Mouse (Mus musculus): ENCODE results near the gene Tmem200b. TPM values are rescaled to one million over a fixed set of nuclear protein-coding genes. Genes with fewer than 3 reads are reported as not detected.

Tmem200b gene
- total RNA-seq (2021), result 1 to 10 TPM; 1.1 to 2.6 TPM

DNA sequence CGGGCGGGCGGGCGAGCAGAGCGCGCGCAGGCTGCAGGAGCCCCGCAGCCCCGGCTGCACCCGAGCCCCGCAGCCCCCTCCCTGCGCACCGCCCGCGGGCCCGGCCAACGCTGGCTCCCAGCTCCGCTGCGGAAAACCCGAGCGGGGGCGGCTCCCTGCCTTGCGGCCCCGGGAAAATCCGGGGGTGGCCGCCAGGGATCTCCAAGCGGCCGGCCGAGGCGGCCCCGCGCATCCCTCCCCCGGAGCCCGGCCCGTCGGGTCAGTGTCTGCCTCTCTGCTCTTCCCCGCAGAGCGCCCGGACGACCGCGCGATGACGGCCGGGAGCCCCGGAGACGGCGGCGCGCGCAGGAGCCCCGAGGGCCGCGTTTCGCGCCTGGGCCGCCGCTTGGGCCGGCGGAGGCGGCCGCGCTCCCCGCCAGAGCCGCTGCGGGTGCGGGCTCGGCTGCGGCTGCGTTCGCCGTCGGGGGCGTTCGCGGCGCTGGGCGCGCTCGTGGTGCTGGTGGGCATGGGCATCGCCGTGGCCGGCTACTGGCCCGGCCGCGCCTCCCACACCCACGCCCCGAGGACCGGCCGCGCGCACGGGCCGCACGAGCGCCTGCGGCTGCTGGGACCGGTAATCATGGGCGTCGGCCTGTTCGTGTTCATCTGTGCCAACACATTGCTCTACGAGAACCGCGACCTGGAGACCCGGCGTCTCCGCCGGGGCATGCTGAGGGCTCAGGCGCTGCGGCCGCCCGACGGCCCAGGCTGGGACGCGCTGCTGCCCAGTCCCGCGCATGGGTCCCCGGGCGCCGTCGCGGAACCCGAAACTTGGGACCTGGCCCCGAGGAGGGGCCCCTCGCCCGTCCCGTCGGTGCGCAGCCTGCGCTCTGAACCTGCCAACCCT lies at the start of gene Tmem200b:
TSS of gene Tmem200b (plus strand) at position 311 of the 886 bp plus-strand sequence.
- no peak for DNase-seq

DNA sequence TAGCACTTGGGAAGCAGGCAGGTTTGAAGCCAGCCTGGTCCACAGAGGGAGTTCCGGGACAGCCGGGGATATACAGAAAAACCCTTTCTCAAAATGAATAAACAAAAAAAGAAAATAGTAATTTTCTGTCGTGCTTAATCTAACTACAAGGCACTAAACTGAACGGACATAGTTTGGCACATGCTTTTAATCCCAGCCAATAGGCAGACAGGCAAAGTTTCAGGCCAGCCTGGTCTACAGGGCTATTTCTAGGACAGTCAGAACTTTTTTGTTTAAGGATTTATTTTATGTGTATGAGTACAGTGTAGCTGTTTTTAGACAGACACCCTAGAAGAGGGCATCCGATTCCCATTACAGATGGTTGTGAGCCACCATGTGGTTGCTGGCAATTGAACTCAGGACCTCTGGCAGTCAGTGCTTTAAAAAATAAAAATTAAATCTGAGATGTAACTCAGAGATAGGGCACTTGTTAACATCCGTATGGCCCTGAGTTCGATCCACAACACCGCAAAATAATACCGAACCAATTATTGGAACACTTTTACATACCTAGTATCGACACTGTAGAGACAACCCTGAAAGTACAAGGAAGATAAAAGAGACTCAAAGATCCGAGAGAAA lies 48.8 kb upstream of the Tmem200b start:
- DNase-seq, result no peak

DNA sequence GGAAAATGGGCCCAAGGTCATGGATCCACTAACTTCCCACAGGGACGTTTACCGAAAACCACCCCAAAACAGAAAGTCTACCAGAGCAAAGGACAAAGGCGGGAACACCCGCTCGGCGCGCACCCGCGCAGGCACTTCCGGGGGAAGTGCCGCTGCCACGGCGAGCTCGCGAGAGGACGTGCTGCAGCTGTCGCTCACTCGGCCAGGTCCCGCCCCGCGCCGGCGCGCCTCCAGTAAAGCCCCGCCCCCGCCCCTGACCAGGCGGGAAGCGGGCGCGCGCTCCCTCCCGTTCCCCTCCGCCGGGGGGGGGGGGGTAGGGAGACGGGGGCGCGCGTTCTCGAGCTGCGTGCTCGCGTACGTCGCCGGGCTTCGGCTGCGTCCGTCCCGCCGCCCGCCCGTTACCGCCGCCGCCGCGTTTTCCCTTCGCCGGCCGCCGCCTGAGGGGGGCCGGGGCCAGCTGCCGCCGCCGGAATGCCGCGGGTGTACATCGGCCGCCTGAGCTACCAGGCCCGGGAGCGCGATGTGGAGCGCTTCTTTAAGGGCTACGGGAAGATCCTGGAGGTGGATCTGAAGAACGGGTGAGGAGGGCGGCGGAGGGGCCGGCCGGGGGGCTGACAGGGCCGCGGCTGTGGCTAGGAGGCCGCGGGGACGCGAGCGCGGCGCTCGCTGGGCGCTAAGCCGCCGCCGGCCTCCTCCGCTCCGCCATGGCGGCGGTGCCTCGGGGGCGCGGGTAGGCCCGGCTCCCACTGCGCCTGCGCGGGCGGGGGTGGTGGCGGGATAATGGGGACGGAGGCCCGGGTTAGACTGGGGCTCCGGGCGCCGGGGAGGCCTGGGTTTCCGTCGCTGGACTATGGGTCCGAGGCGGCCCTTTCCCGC lies 48.0 kb upstream of the Tmem200b start, which contains the start of gene Srsf4:
TSS of gene Srsf4 (plus strand) at position 325 of the 876 bp plus-strand sequence.
- DNase-seq, result peak; percentile 89 to 90

DNA sequence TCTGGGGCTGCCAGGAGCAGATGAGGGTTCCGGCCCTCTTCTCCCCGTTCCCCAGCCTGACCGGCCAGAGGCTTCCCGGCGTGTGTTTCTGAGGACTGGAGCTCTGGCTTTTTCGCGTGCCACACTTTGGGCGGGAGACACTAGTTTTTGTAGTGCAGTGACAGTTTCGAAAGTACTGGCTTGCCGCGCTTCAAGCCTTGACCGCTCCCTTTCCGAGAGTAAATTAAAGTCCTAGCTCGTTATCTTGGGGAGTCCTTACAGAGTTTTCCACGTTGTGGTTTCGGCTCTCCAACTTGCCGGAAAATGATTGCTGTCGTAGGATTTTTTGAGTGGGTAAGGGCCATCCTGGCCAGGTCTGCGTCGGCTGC lies 47.4 kb upstream of the Tmem200b start:
- DNase-seq, result no peak

DNA sequence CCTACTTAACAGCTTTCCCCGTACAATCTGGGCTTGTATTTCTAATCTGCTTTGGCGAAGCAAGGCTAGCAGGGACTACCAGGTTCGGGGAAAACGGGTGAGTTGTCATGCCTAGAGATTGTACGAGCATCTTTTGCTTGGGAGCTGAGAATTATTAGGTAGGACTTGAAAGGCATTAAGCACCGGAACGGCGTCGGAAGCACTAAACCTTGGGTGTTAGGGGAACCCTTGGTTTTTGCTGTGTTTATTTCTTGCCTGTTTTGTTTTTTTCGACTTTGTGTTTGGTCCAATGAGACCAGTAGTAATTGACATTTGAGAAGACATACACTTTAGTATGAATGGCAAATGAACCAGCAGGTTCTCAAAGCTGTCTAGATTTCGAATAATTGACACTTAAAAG lies 47.0 kb upstream of the Tmem200b start:
- DNase-seq, result no peak

DNA sequence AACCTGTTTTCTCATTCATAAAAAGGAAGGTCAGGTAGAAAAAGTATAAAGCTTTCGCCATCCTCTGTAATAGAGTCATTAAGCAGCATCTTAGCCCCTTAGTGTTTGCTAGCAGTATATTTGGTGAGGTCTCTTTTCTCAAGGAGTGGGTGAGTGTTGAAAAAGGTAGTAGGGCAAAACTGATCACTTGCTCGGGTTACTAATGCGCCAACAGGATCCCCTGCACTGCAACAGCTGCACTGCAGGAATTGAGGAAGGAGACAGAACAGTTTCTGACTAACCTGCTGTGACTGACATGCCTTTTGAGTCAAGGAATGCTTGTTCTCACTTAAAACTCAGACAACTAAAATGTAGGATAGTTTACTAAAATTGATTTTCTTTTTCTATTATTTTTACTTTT lies 46.3 kb upstream of the Tmem200b start:
- no peak for DNase-seq

DNA sequence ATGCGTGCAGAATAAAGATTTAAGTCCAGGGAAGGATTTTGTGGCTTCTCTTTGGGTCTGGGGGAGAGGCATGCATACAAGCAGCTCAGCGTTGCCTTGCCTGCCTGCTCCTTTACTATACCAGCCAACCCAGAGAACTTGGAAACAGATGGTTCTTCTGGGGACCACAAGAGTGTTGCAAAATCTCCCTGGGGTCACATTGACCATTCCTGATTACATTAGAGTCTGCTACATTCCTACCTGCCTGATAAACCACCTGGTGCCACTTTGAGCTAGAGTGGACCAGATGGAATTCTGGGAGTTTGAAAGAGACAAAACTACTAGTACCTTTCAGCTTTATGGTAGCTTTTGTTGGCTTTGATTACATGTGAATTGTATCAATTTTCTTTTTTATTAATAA lies 44.7 kb upstream of the Tmem200b start:
- DNase-seq, result no peak

DNA sequence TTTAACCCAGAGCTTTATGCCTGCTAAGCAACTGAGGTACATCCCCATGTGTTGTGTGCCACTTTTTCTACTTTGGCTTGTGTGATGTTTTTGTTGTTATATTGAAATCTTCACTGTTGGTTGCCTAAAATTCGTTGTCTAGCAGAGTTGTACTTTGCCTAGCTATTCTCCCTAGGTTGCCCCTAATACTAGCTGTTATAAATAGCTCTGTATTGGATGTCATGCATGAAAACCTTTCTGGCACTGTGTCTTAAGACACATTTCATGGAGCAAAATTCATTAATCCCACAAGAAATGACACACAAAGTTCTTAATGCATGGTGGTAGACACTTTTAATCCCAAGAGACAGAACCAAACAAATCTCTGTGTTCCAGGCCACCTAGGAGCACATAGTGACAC lies 41.9 kb upstream of the Tmem200b start:
- no peak for DNase-seq

DNA sequence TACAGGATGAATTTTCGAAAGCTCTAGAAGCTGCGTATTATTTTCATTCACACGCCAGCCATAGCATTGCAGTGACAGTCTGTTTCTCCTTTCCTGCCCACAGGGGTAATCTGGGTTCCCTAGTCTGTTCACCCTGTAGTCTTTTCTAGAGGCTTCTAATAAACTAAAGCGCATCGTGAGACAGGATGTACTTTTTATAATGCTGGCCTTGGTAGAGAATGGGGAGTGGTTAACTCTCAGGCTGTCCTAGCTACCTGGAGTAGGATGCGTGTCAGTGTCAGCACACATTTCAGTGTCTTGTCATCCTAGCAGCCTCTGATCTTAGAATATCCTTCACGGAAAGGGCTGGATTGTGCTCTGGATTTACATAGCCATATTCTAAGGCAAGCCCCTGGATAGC lies 40.3 kb upstream of the Tmem200b start:
- DNase-seq, result no peak

DNA sequence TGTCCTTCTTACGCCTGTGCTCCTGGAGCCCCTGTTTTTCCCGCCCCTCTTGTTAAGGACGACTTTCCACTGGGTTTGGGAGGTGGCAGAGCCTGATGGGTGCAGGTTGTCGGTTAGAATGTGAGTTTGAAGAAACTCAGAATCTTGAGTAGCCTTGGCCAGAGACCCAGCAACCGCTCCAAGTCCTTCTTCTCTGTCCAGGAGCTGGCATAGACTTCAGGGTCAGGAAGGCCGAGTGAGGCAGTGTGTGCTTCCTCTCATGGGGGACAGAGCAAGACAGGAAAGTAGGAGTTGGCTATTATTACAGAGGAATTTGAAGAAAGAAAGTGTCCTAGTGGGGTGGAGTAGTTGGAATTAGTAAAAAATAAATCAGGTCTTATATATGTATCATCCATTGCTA lies 38.0 kb upstream of the Tmem200b start:
- no peak for DNase-seq

DNA sequence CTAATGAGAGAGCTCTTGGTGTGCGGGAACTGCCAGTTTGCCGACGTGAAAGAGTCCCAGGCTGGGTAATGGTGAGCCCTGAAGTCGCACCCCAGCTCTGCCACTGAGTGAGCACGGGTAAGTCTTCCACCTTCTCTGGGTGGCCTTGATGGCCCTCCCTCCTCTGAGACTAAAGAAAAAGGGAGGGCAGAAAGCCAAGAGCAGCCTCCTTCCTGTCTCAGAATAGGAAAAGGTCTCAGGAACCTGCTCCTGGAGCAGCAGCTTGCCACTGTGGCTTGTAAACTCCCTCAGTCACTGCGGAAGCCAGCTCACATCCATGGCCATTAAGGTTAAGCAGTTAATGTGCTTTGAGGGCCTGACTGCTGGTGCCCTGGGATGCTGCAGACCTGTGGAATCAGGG lies 36.2 kb upstream of the Tmem200b start:
- no peak for DNase-seq

DNA sequence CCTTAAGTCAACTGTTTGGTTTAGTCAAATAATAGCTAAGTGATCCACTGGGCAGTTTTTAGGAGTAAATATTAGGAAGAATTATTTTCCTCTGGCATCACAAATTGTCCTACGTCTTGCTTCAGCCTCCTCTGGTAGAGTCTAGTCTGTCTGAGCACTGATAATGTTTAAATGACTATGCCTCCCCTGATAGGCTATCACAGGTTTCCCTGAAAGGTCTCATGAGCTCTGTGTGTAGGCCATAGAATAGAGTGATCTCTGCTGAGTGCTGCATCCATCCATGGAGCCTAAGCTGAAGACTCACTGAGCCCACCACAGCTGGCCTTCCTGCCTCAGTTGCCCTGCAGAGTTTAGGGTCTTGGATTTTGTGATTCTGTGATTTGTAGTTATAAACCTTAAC lies 33.0 kb upstream of the Tmem200b start:
- DNase-seq, result no peak

DNA sequence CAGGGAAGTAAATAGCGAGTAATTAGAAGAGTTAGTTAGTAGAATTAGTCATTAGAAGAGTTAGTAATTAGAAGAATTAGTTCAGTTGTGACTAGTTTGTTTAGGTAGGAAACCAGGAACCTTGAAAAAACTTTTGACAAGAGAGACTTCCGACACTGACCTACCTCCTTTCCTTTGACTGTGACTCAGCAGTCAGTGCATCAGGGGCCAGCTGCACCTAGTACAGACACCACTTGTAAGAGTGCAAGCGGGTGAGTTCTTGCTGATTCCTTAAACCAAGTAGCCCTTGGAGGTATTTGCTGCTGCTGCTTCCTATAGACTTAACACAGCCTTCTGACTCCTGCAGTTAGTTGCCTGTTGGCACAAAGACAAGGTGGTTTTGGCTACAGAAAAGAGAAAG lies 30.9 kb upstream of the Tmem200b start:
- no peak for DNase-seq

DNA sequence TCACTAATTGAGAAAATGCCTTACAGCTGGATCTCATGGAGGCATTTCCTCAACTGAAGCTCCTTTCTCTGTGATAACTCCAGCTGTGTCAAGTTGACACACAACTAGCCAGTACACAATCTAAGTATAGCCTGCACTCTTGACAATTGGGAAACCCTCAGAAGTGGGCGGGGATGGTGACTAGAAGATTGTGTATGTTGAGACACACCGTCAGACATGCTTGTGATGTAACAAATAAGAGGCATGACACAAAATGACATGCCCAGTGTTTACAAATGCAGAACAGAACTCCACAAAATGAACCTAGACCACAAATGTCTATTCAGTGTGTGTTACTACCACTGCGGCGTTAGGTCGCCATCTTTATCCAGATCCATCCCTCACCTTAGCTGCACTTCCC lies 24.5 kb upstream of the Tmem200b start:
- no peak for DNase-seq

DNA sequence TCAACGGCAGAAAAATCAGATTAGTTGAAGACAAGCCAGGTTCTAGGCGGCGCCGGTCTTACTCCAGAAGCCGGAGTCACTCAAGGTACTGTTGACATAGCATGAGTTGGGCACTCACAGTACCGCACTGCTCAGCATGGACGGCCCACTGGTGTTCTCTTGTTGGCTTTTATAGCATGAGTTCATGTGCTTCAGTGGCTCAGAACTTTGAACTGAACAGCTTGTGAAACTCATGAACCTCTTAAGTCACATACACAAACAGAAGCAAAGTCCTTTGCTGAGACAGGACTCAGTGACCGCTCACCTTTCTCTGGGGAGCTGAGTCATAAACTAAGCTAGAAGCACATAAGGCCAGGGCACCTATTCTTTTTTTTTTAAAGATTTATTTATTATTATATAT lies 23.8 kb upstream of the Tmem200b start:
- DNase-seq, result no peak

DNA sequence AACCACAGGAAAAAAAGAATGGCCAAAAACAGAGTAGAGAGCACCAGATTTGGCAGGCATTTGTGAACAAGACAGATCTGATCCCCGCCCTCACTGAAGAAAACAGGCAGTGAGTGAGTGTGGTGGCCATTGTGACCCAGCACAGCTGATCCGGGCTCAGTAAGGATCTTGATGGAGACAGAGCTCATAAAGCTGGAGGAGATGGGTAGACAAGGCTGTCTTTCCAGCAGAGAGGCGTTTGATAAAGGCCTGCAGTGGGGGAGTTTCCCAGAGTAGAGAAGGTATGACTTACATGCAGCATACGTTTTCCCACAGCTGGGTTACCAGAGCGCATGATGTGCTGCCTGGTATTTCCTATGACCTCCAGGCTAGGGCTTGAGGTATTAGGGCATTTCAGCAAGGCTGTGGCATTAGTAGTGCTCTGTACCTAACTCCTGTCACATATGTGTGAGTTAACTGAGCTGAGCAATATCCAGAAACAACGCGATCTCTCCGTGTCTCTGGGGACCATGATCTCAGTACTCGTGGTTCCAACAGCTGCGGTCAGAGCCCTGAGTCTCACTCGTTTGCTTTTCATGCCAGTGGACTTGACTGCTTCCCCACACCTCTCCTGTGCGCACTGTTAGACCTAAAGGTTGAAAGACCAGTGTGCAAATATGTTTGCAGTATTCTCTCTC lies 22.9 kb upstream of the Tmem200b start:
- DNase-seq, result no peak

DNA sequence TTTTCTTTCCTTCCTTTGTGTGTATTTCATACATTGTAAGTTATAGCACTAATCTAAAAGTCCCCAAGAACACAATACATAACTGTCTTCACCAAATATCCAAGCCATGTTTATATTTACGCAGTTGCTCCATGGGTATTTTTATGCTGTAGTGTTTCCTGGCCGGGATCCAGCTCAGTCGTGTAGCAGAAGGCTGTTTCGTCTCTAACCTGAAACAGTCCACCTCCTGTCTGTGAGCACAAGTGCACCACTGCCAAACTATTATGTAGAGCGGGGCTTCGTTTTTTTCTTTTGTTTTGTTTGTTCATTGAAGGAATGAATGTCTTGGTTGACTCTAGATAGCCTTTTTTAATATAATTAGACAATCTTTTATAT lies 22.4 kb upstream of the Tmem200b start:
- no peak for DNase-seq

DNA sequence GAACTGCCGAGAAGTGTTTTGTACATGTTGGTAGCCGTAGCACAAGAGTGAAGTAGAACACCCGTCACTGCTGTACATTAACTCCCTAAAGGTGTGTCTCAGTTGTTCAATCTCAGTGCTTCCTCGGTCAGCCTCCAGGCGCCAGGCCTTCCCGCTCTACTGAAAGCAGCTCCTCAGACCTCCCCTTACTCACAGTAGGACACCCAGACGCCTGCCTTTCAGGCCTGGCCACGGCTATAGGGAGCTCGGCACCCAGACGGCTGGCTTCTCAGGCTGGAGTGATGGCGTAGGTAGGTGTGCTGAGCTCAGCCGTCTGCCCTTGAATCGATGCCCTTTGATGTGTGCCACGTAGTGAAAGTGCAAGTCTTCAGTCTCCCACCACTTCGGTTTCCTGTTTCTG lies 20.5 kb upstream of the Tmem200b start:
- no peak for DNase-seq

DNA sequence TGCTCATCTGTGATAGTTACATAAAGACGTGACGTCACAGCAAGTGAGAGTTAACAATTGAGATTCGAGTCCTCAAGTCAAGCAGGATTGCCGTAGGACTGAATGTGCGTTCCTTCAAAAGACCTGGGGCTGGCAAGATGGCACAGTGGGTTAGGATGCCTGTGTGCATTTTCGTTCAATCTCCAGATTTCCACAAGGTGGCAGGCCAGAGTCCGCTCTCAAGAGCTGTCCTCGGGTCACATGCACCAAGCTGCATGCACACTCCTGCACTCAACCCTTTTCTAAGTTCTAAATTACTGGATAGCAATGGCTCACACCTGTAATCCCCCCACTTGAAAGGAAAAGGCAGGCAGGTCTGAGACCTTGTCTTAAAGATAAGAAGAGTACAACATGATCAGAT lies 17.1 kb upstream of the Tmem200b start:
- DNase-seq, result no peak

DNA sequence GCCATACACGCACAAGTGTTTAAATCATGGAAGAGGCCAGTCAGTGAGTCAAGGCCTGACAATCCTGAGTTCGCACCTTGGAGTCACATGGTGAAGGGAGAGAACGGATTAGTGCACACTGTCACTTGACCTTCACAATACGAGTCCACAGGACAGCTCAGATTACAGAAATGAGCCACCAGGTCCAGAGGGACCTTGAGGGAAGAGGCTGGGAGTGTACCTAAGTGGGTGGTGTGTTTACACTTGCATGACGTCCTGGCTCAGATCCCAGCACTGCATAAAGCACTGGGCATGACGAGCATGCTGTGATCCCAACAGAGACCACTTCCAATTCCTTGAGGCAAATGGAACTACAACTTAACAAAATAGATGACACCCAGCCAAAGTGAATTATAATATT lies 15.1 kb upstream of the Tmem200b start:
- DNase-seq, result no peak

DNA sequence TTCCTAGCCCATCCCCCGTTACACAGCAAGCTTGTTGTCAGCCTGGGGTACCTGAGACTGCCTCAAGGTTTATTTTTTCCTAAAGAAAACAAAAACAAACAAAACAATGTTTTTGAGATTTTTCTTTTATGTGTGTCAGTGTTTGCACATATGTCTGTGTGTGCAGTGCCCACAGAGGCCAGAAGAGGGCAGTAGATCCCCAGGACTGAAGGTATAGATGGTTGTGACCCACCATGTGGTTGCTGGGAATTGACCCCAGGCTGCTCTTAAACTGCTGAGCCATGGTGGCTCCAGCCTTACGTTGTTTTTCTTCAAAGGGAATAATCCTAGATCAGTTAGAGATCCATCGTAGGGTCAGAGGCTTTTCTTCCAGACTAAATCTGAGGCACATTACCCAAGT lies 13.7 kb upstream of the Tmem200b start:
- no peak for DNase-seq

DNA sequence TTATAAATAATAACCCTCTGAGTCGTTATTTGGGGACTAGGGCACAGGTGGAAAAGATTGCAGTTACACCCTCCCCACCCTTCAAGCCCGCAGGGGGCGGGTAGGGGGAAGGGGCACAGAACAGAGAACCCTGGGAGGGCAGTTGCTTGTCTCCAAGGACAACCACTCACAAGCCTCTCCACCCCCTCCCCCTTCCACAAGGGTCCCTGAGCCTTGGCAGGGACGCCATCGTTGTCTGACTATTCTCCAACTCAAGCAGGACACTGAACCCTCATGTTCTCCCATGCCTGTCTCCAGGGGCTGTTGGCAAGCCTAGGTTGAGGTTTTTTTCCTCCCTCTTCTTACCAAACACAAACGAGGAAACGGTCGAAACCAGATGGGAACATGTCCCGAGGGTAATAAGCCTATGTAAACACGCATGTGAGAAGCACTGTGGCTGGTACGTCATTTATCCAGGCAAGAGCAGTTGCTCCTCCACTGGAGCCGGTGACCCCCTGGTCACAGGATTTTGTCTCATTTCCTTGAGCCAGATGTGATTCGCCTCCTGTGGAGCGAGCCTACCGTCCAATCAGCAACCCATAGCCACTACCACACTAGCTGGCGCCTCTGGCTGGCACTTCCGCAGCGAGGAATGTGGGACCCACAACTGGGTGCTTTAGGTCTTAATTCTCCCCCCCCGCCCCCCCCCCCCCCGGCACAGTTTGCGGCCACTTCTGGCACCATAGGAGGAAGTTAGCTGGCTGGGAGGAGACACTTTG lies 11.2 kb upstream of the Tmem200b start:
- DNase-seq, result no peak

Data from layer of hippocampus, postnatal 36 days (tissue).